18 mouse cellular contexts compared by ENCODE assay signal in the genomic region with DNA sequence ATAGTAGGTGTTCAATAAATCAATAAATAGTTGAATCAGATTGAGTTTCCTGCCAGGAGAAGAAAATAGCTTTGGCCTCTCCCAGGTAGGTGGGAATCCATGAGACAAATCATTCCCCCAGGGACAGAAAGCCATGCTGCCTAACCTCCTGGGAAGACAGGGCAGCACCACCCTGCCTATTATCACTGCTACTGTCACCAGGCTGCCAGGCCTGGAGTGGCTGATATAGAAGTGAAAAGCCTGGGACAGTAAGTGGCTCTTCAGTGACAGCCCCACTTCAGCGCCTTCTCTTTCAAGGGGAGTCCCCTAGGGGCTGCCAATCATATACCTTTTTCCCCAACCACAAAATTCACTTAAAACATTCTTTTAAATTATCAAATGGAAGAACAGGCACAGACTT.
"Had no signal": no experiment of that assay in that cellular context is flagged by ENCODE, and none has a peak within 500 bp of the region (broad histone marks: within the 10 kb centered on the region; RNA-seq: fewer than 3 reads in every experiment).

No protein-coding gene starts in this region.

- H3K36me3 ChIP-seq: midbrain, embryonic 10.5 days; midbrain, embryonic 12.5 days; neural tube, embryonic 13.5 days; neural tube, embryonic 15.5 days had no signal

- H3K27ac ChIP-seq: midbrain, embryonic 10.5 days; midbrain, embryonic 12.5 days; neural tube, embryonic 13.5 days; neural tube, embryonic 15.5 days had no signal

- H3K9me3 ChIP-seq: midbrain, embryonic 10.5 days; midbrain, embryonic 12.5 days; neural tube, embryonic 13.5 days; neural tube, embryonic 15.5 days had no signal

- H3K9ac ChIP-seq: liver, postnatal 0 days; lung, embryonic 14.5 days; midbrain, embryonic 12.5 days; neural tube, embryonic 13.5 days; neural tube, embryonic 15.5 days had no signal

- ATAC-seq: liver, postnatal 0 days; midbrain, embryonic 16.5 days had no signal

- DNase-seq: liver, postnatal 0 days; lung, embryonic 14.5 days; lung, postnatal 10 days; lung, postnatal 4 days; retina, postnatal 1 day; right cerebral cortex, adult 18-20 months; right cerebral cortex, postnatal 25 days; right cerebral cortex, postnatal 4 days; spleen, adult 18-20 months; thymus, adult 18-20 months; thymus, postnatal 14 days; thymus, postnatal 36 days had no signal

- H3K4me2 ChIP-seq: lung, embryonic 14.5 days; midbrain, embryonic 12.5 days; neural tube, embryonic 13.5 days; neural tube, embryonic 15.5 days had no signal

- H3K27me3 ChIP-seq: midbrain, embryonic 12.5 days; neural tube, embryonic 13.5 days; neural tube, embryonic 15.5 days had no signal

- H3K4me3 ChIP-seq: midbrain, embryonic 10.5 days; midbrain, embryonic 12.5 days; myocyte; neural tube, embryonic 13.5 days; neural tube, embryonic 15.5 days had no signal
